Mouse (Mus musculus) midbrain, embryonic 16.5 days (tissue): ENCODE measurements around the gene Gnb2. TPM values are rescaled to one million over a fixed set of nuclear protein-coding genes. Genes with fewer than 3 reads are reported as not detected.

Source experiments
- ATAC-seq: fragments of 200-750 bp; cut with Nextera tagmentation; 2 replicates; pipeline ENCODE4 v1.8.0; 2017; ENCODE audit warnings: moderate TSS enrichment
- H3K27ac ChIP-seq: fragments of 300-500 bp; sonication (generic); 2 replicates; pipeline ENCODE4 v1.5.1; 2014; ENCODE audit warnings: mild to moderate bottlenecking, low read length, mixed read lengths
- H3K27me3 ChIP-seq: fragments of 300-500 bp; sonication (generic); 2 replicates; pipeline ENCODE4 v1.6.1; 2014; ENCODE audit warnings: low read depth, low read length, mixed read lengths; ENCODE audit not compliant: control insufficient read depth, insufficient read depth
- H3K36me3 ChIP-seq: fragments of 300-500 bp; sonication (generic); 2 replicates; pipeline ENCODE4 v1.6.1; 2014; ENCODE audit warnings: mild to moderate bottlenecking, low read length, moderate library complexity, mixed read lengths; ENCODE audit not compliant: control insufficient read depth, insufficient read depth
- H3K4me1 ChIP-seq: fragments of 300-500 bp; sonication (generic); 2 replicates; pipeline ENCODE4 v1.6.1; 2014; ENCODE audit warnings: mild to moderate bottlenecking, low read length, mixed read lengths; ENCODE audit not compliant: control insufficient read depth, insufficient read depth
- H3K4me2 ChIP-seq: fragments of 300-500 bp; sonication (generic); 2 replicates; pipeline ENCODE4 v1.6.1; 2014; ENCODE audit warnings: mild to moderate bottlenecking, low read length, mixed read lengths
- H3K4me3 ChIP-seq: fragments of 300-500 bp; sonication (generic); 2 replicates; pipeline ENCODE4 v1.5.1; 2014; ENCODE audit warnings: low read depth, mild to moderate bottlenecking, low read length, moderate library complexity, mixed read lengths
- H3K9ac ChIP-seq: fragments of 300-500 bp; sonication (generic); 2 replicates; pipeline ENCODE4 v1.6.1; 2014; ENCODE audit warnings: low read depth, low read length, mixed read lengths
- H3K9me3 ChIP-seq: fragments of 300-500 bp; sonication (generic); replicated peaks from 2 replicates; pipeline ENCODE4 v1.6.1; 2014; ENCODE audit warnings: mild to moderate bottlenecking, low read length, mixed read lengths; ENCODE audit not compliant: control insufficient read depth, poor library complexity, severe bottlenecking
- WGBS: fragments of 180-500 bp; shearing (Covaris S2); extraction: QIAGEN DNeasy Blood & Tissue Kit; methylation state at CpG from one replicate; pipeline ENCODE4 v1.1.7; 2014; 5-methylcytosine and 5-hydroxymethylcytosine counted together
- polyA plus RNA-seq: library from polyadenylated mRNA; unstranded; fragments of >200 nt; fragmentation: Nextera tagmentation; extraction: Ambion mirVana; gene quantifications from 2 replicates; pipeline ENCODE4 v1.2.1, GENCODE M21; 2015

The Gnb2 gene
- polyA plus RNA-seq, 1 experiment from 2014 or later: 512 TPM

DNA sequence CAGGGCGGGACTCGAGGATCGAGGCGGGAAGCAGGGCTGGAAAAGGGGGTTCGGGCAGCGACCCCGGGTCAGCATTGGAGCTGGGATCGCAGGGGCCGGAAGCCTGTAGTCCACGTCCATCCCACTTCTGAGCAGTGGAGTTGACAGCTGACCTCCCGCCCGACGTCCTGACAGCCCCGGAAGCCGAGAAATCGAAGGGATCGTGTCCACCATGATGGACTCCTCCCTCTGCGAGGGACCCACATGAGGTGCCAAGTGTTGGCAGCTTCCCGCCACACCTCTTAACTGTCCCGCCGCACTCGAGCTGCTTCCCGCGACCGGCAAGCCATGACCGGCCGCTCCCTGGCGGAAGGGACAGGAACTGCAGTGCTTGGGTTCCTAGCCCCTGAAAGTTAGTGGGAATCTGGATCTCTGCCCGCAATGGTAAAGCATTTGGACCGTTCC lies 30.6 kb downstream of the Gnb2 start:
- peaks cover 12% of the 10 kb centered on the region for H3K4me1 ChIP-seq
- no peaks in the 10 kb centered on the region for H3K9me3 ChIP-seq
- H3K27me3 ChIP-seq: no peaks in the 10 kb centered on the region
- peak overlapping the region; percentile 56 for H3K4me2 ChIP-seq
- H3K4me3 ChIP-seq: peak overlapping the region; percentile 55
- 0% methylated on average over 30 of the region's 30 CpGs for WGBS
- ATAC-seq: peak; percentile 83
- H3K27ac ChIP-seq: peak overlapping the region; percentile 95
- H3K36me3 ChIP-seq: no peaks in the 10 kb centered on the region
- H3K9ac ChIP-seq: peak overlapping the region; percentile 67

DNA sequence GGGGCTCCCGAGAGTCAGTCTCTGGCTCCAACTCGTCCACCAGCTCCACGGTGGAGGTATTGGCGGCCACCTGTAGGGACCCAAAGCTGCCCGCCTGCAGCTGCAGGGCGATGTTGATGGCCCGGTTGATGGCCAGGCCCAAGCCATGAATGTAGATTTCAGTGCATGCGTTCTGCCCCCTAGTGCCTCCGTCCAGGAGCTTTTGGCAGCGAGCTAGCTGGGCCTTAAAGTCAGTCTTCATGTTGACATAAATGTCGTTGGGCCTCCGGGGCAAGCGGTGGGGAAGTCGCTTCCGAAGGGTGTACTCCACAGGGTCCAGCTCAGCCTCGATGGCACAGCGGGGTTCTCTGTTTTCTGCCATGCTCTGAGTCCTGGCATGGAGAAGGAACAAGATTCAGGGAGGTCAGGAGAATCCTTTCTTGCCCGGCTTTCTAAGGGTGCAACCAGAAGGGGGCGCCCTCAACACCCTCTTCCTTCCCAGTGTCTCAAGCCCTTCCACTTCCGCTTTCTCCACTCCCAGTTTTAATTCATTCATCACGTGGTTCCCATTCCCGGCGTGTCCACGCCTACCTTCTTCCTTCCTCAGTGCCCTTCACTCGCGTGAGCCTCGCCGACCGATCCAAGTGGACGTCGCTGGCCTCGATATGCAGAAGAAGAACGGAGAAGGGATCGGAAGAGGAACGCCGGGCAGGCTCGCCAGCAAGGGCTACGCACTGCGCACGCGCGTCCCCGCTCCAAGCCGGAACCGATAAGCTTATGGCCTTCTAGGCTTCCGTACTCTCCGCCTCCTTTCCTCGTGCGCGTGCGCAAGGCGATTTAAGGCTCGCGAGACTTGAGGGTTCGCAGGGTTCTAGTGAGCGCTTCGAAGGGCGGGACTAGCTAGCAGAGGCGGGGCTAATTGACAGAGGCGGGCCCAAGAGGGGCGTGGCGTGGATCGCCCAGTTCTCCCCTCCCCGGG lies 31.3 kb downstream of the Gnb2 start, which contains the start of gene Pop7:
TSS of gene Pop7 (minus strand) at position 810 of the 958 bp plus-strand sequence.
- peak within 1 kb of the TSS; percentile 76 for H3K9ac ChIP-seq
- H3K27ac ChIP-seq: peak within 1 kb of the TSS; percentile 95
- H3K27me3 ChIP-seq: no peaks in the 10 kb centered on the region
- H3K4me2 ChIP-seq: peak within 1 kb of the TSS; percentile 92
- no peaks in the 10 kb centered on the region for H3K36me3 ChIP-seq
- H3K4me3 ChIP-seq: peak within 1 kb of the TSS; percentile 55
- ATAC-seq: peak; percentile 95
- H3K4me1 ChIP-seq: peaks cover 12% of the 10 kb centered on the region
- H3K9me3 ChIP-seq: no peaks in the 10 kb centered on the region
- WGBS: 1% methylated on average over 64 of the region's 64 CpGs

DNA sequence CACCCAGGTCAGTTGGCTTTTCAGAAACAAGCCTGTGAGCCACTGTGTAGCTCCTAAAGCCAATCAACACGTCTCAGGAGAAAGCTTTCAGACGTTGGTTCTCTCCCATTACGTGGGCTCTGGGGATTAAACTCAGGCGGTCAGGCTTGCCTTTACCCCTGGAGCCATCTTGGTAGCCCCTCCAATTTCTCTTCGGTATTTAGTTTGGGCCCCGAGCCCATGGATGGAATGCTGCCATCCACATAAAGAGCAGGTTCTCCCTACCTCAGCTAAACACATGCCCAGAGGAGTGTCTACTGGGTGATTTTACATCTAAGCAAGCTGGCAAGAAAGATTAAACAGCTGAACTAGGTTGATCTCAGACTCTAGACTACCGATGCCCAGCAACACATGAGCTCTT lies 33.1 kb downstream of the Gnb2 start:
- ATAC-seq: no peak

DNA sequence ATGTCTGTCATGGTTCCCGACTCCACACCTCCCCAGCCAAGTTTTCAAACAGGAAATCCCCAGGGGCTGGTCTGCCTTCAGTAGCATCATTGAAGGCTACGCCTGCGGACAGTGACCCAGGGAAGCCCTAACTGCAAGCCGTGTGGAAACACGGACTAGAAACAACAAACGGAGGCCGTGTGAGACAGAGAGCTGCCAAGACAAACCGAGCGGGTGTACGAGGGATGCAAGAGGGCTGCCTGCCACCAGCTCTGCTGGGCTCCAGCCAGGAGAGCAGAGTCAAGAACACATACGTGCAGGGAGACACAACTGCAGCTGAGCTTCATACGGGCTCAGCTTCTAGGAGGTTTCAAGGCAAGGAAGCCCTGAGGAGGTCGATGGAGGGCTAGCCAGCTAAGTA lies 39.5 kb downstream of the Gnb2 start:
- no peak overlapping the region for H3K27ac ChIP-seq
- 82% methylated on average over 13 of the region's 13 CpGs for WGBS

More for the DNA sequence above, 33.1 kb downstream of the Gnb2 start:
- Histone ChIP-seq H3K27me3 (no peaks in the 10 kb centered on the region), H3K4me3 (no peak overlapping the region), H3K27ac (no peak overlapping the region), H3K4me1 (peaks cover 12% of the 10 kb centered on the region), H3K36me3 (no peaks in the 10 kb centered on the region), H3K4me2 (no peak overlapping the region), H3K9me3 (no peaks in the 10 kb centered on the region), H3K9ac (no peak overlapping the region)
- WGBS: 92% methylated on average over 7 of the region's 7 CpGs

DNA sequence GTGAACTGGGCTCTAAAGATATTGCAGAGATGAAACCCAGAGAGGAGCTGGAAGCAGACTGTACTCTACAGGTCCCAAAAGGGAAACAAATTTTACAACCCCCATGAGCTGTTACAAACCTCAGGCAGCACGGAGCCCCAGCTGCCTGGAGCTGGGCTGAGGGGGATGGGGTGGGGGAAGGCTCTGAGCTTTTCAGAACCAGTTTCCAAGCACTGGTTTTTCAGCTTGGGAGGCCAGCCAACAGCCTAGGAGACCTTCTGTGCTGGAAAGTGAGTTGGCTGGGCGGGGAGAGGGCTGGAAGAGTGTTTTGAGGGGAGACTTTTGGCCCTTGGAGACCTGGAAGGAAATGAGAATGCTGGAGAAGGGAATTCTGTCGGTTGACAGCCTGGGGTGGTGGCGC lies 41.8 kb downstream of the Gnb2 start:
- Histone ChIP-seq H3K9ac (no peak overlapping the region), H3K27ac (no peak overlapping the region), H3K9me3 (no peaks in the 10 kb centered on the region), H3K36me3 (no peaks in the 10 kb centered on the region), H3K4me2 (no peak overlapping the region), H3K27me3 (no peaks in the 10 kb centered on the region), H3K4me3 (no peak overlapping the region), H3K4me1 (no peaks in the 10 kb centered on the region)
- 67% methylated on average over 4 of the region's 4 CpGs for WGBS
- no peak for ATAC-seq

More for the DNA sequence above, 39.5 kb downstream of the Gnb2 start:
- Histone ChIP-seq H3K36me3 (no peaks in the 10 kb centered on the region), H3K9ac (no peak overlapping the region), H3K4me3 (no peak overlapping the region), H3K4me1 (no peaks in the 10 kb centered on the region), H3K9me3 (no peaks in the 10 kb centered on the region), H3K4me2 (no peak overlapping the region), H3K27me3 (no peaks in the 10 kb centered on the region)
- ATAC-seq: no peak

DNA sequence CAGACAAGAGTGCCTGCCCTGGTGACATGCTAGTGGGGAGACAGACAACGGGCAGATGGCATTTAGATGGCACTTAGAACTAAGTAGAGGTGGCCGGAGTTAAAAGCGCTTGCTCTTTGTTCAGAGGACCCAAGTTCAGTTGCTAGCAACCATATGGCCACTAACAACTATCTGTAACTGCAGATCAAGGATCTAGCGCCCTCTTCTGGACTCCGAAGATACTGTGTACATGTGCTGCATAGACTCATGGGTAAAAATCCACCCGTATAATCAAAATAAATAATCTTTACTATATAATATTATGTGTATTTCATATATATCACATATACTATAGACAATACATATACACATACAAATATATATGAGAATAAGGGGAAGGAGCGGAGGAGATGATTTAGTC lies 45.7 kb downstream of the Gnb2 start:
- no peak overlapping the region for H3K4me2 ChIP-seq
- H3K4me3 ChIP-seq: no peak overlapping the region
- no peaks in the 10 kb centered on the region for H3K9me3 ChIP-seq
- no peak overlapping the region for H3K27ac ChIP-seq
- no peak overlapping the region for H3K9ac ChIP-seq
- 93% methylated on average over 7 of the region's 7 CpGs for WGBS
- H3K27me3 ChIP-seq: peaks cover 9% of the 10 kb centered on the region
- no peaks in the 10 kb centered on the region for H3K36me3 ChIP-seq
- H3K4me1 ChIP-seq: peaks cover 3% of the 10 kb centered on the region; the same call in 1 of the 2 replicates
- no peak for ATAC-seq

DNA sequence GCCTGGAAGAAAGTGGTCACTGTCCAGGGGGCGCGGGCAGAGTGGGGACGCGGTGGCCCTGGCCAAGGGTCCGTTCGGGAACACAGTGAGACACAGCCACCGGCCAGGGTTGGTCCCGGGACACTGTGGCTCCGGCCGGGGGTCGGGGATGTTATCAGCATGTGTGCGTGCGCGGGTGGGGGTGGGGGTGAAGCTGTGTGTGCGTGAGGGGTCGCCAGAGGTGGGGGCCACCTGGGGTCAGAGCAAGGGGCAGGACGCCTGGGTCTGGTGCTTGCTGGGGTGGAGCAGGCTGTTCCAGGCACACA lies 47.5 kb downstream of the Gnb2 start:
- H3K4me1 ChIP-seq: peaks cover 3% of the 10 kb centered on the region; the same call in 1 of the 2 replicates
- H3K36me3 ChIP-seq: no peaks in the 10 kb centered on the region
- peaks cover 9% of the 10 kb centered on the region for H3K27me3 ChIP-seq
- H3K27ac ChIP-seq: no peak overlapping the region
- H3K4me3 ChIP-seq: peak overlapping the region; percentile 7; the same call in 1 of the 2 replicates
- no peak overlapping the region for H3K9ac ChIP-seq
- H3K4me2 ChIP-seq: peak overlapping the region; percentile 47
- H3K9me3 ChIP-seq: no peaks in the 10 kb centered on the region
- WGBS: 2% methylated on average over 17 of the region's 17 CpGs
- no peak for ATAC-seq

DNA sequence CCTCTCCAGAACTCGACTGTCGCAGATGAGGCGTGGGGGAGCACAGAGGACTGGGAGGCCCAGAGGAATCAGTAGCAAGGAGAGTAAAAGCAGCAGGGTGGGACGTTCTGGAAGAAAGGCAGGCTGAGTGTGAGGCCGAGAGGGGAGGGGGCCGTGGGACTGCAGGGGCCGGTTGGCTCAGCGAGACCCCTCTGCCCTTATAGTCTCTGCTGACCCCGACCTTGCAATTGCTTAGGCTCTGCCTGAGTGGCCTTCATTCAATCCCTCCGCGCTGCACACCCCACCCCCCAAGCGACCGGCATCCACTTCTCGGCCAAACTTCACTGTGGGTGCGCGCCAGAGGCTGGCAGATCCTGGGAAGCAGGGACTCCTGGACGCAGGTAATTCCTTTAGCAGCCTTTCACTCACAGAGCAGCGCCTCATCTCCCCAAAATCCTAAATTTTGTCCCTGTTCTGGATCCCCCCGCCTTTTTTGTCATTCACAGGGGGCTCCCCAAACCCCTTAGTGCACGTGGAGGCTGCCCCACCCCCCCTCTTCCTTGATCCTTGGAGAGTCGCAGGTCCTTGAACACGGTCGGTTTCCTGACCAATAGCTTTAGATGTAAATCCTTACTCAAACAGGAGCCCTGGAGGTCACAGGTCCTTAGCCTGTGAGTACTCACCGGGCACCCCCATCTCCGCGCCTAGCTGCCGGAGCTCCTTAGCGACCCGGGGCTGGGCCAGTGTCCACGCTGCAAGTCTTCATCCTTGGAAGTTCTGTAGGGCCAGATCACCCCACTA lies 48.0 kb downstream of the Gnb2 start:
- H3K4me1 ChIP-seq: peaks cover 3% of the 10 kb centered on the region; the same call in 1 of the 2 replicates
- ATAC-seq: no peak
- H3K9me3 ChIP-seq: no peaks in the 10 kb centered on the region
- WGBS: 3% methylated on average over 30 of the region's 30 CpGs
- no peak overlapping the region for H3K27ac ChIP-seq
- H3K4me2 ChIP-seq: peak overlapping the region; percentile 47
- H3K36me3 ChIP-seq: no peaks in the 10 kb centered on the region
- peaks cover 9% of the 10 kb centered on the region for H3K27me3 ChIP-seq
- peak overlapping the region; percentile 7; the same call in 1 of the 2 replicates for H3K4me3 ChIP-seq
- 0 out of 2 replicates have a peak overlapping the region, but pooled peaks have one; percentile 6 for H3K9ac ChIP-seq
